ENCODE assay signal across 8 mouse cellular contexts in the genomic region with DNA sequence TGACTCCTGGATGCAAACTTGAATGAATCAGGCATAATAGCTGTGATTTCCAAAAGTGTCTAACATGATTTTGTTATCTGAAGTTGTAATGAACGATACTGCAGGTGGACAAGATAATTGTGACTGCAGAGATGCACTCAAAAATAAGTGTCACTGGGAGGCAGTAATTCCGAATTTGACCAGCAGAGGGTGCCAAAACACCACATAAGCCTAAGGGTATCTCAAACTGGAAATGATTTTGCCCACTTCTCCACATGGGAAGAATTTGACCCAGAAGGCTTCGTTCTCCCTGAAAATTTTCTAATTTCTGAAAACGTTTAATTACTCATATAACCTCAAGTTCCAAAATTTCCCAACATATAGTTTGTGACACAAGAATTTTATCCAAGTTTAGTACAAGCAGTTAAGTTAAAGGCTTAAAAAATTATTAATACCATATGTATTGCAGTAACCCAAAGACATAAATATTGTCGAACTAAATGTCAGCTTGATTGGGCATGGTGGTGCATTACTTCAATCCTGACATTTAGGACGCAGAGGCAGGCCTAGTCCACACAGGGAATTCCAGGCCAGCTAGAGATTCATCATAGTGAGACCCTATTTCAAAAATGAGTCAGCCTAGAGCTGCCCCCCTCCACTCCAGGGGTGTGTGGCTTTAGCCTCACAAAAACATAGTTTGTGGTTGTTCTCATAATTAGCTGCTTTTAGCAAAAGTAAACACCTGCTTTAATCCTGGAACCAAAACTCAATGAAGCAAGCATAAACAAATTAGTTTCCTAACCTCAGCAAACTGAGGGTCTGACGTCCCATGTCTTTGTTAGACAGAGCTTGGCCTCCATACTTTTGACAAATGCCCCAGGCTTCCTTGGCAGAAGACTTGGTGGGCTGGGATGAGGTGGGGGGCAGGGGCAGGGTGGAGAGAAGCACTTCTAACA. TPM values are rescaled to one million over a fixed set of nuclear protein-coding genes. Genes with fewer than 3 reads are reported as not detected.
A peak's percentile ranks its signal among the peaks of the same experiment; 100 is the strongest.
DNase-seq lines count a peak whose midpoint lies in the region; TF ChIP-seq lines count a peak whose summit lies in the region.

No protein-coding gene starts in this region.

- WGBS in bone marrow, adult 2 months: 25% methylated on average over 7 of the region's 7 CpGs

- H3K27ac ChIP-seq in bone marrow, adult 2 months (ENCODE audit: control insufficient read depth, insufficient read depth, low read depth, low read length, poor library complexity): no peak overlapping the region

- peak; percentile 36 to 88 for DNase-seq in adrenal gland, adult (ENCODE audit: inconsistent age in 2 of 2, low spot score in 1 of 2)
- no peak for DNase-seq in adrenal gland, adult 8-10 months
- DNase-seq in 3T3-L1 (ENCODE audit: low read depth, low spot score): peak; percentile 88
- peak; percentile 69 for DNase-seq in forelimb bud, embryonic 11.5 days (ENCODE audit: low read depth, low spot score)
- DNase-seq in kidney, postnatal 4 days: peak; percentile 81
- peak; percentile 53 for DNase-seq in lung, postnatal 25 days (ENCODE audit: low spot score)
- peak; percentile 85 for DNase-seq in right cerebral cortex, postnatal 4 days

- no peak overlapping the region for H3K4me3 ChIP-seq in bone marrow, adult 2 months (replicated peaks; ENCODE audit: control insufficient read depth, low read depth, low read length)

- no peak for TF ChIP-seq POLR2A in bone marrow, adult 2 months (IDR thresholded peaks at IDR 0.05; ENCODE audit: borderline replicate concordance, control insufficient read depth, low read depth, low read length)

- peak; percentile 37 for TF ChIP-seq CTCF in bone marrow, adult 2 months (IDR thresholded peaks at IDR 0.05; ENCODE audit: control insufficient read depth, insufficient read depth, low read length)

- H3K4me1 ChIP-seq in bone marrow, adult 2 months (ENCODE audit: control insufficient read depth, insufficient read depth, low read length): no peaks in the 10 kb centered on the region; the same call in 1 of the 2 replicates

RNA-seq across cellular contexts. Expression of a gene that starts 10.1 kb away (rescaled TPM):
- 1 to 10 TPM; 3.9 to 6.9 (median 5.4) TPM for total RNA-seq in adrenal gland, adult 8-10 months (2022)
- polyA plus RNA-seq in bone marrow, adult 2 months (2011; ENCODE audit: insufficient read depth, insufficient read length, low replicate concordance, missing spikeins): 0.86 and 5.0 TPM in 2 replicates
